Mouse (Mus musculus): ENCODE results near the gene S1pr2. TPM values are rescaled to one million over a fixed set of nuclear protein-coding genes. Genes with fewer than 3 reads are reported as not detected.

The S1pr2 gene
- 4.0 and 8.4 TPM in 2 replicates for polyA plus RNA-seq (2012; ENCODE audit: insufficient read depth, low replicate concordance)

GRCm38 (mm10) chr9:20976216-20976960 is at the start of gene S1pr2:
Gene S1pr2 (minus strand): TSS chr9:20976781.
- Histone ChIP-seq H3K4me3 (replicated peaks) (peak within 1 kb of the TSS; percentile 99), H3K9me3 (no peaks in the 10 kb centered on the region), H3K27me3 (replicated peaks) (no peaks in the 10 kb centered on the region), H3K36me3 (replicated peaks; ENCODE audit: low read length) (peaks cover 16% of the 10 kb centered on the region), H3K4me1 (peaks cover 81% of the 10 kb centered on the region)
- TF ChIP-seq GATA1 (IDR thresholded peaks at IDR 0.05; ENCODE audit: borderline replicate concordance, low read length) = no peak
- no peak for TF ChIP-seq FLI1 (IDR thresholded peaks at IDR 0.05; ENCODE audit: low read length)

GRCm38 (mm10) chr9:21025258-21025810 is 48.8 kb upstream of the S1pr2 start:
- Histone ChIP-seq H3K4me1 (peaks cover 42% of the 10 kb centered on the region), H3K4me3 (replicated peaks) (no peak overlapping the region), H3K27me3 (replicated peaks) (peaks cover 42% of the 10 kb centered on the region), H3K36me3 (replicated peaks; ENCODE audit: low read length) (peaks cover 31% of the 10 kb centered on the region), H3K9me3 (no peaks in the 10 kb centered on the region)
- TF ChIP-seq GATA1 (IDR thresholded peaks at IDR 0.05; ENCODE audit: borderline replicate concordance, low read length) = no peak
- TF ChIP-seq FLI1 (IDR thresholded peaks at IDR 0.05; ENCODE audit: low read length) = no peak

GRCm38 (mm10) chr9:21022726-21023125 is 46.1 kb upstream of the S1pr2 start:
- H3K36me3 ChIP-seq (replicated peaks; ENCODE audit: low read length) = peaks cover 35% of the 10 kb centered on the region
- no peaks in the 10 kb centered on the region for H3K9me3 ChIP-seq
- H3K4me1 ChIP-seq = peaks cover 19% of the 10 kb centered on the region
- H3K4me3 ChIP-seq (replicated peaks) = no peak overlapping the region
- no peak for TF ChIP-seq GATA1 (IDR thresholded peaks at IDR 0.05; ENCODE audit: borderline replicate concordance, low read length)
- TF ChIP-seq FLI1 (IDR thresholded peaks at IDR 0.05; ENCODE audit: low read length) = no peak
- peaks cover 48% of the 10 kb centered on the region for H3K27me3 ChIP-seq (replicated peaks)

- Histone ChIP-seq H3K4me1 (peaks cover 19% of the 10 kb centered on the region), H3K36me3 (replicated peaks; ENCODE audit: low read length) (peaks cover 32% of the 10 kb centered on the region), H3K4me3 (replicated peaks) (peak overlapping the region; percentile 48), H3K27me3 (replicated peaks) (peaks cover 50% of the 10 kb centered on the region), H3K9me3 (no peaks in the 10 kb centered on the region)
- no peak for TF ChIP-seq FLI1 (IDR thresholded peaks at IDR 0.05; ENCODE audit: low read length)
- TF ChIP-seq GATA1 (IDR thresholded peaks at IDR 0.05; ENCODE audit: borderline replicate concordance, low read length) = no peak
Measured at GRCm38 (mm10) chr9:21022288-21022687, 45.7 kb upstream of the S1pr2 start.

GRCm38 (mm10) chr9:21021363-21021762 is 44.8 kb upstream of the S1pr2 start:
- Histone ChIP-seq H3K9me3 (no peaks in the 10 kb centered on the region), H3K36me3 (replicated peaks; ENCODE audit: low read length) (peaks cover 24% of the 10 kb centered on the region), H3K27me3 (replicated peaks) (peaks cover 50% of the 10 kb centered on the region), H3K4me3 (replicated peaks) (no peak overlapping the region), H3K4me1 (peaks cover 25% of the 10 kb centered on the region)
- no peak for TF ChIP-seq GATA1 (IDR thresholded peaks at IDR 0.05; ENCODE audit: borderline replicate concordance, low read length)
- TF ChIP-seq FLI1 (IDR thresholded peaks at IDR 0.05; ENCODE audit: low read length) = no peak

- Histone ChIP-seq H3K36me3 (replicated peaks; ENCODE audit: low read length) (peaks cover 16% of the 10 kb centered on the region), H3K4me1 (peaks cover 49% of the 10 kb centered on the region), H3K4me3 (replicated peaks) (peak overlapping the region; percentile 73), H3K9me3 (no peaks in the 10 kb centered on the region), H3K27me3 (replicated peaks) (peaks cover 60% of the 10 kb centered on the region)
- no peak for TF ChIP-seq FLI1 (IDR thresholded peaks at IDR 0.05; ENCODE audit: low read length)
- no peak for TF ChIP-seq GATA1 (IDR thresholded peaks at IDR 0.05; ENCODE audit: borderline replicate concordance, low read length)
Measured at GRCm38 (mm10) chr9:21018600-21018999, 42.0 kb upstream of the S1pr2 start.

GRCm38 (mm10) chr9:21017177-21017575 is 40.6 kb upstream of the S1pr2 start:
- Histone ChIP-seq H3K4me1 (peaks cover 54% of the 10 kb centered on the region), H3K4me3 (replicated peaks) (peak overlapping the region; percentile 93)
- TF ChIP-seq FLI1 (IDR thresholded peaks at IDR 0.05; ENCODE audit: low read length) (no peak), GATA1 (IDR thresholded peaks at IDR 0.05; ENCODE audit: borderline replicate concordance, low read length) (no peak)

GRCm38 (mm10) chr9:21016331-21017176 is 40.0 kb upstream of the S1pr2 start:
- TF ChIP-seq FLI1 (IDR thresholded peaks at IDR 0.05; ENCODE audit: low read length) (no peak), GATA1 (IDR thresholded peaks at IDR 0.05; ENCODE audit: borderline replicate concordance, low read length) (no peak)
- Histone ChIP-seq H3K27me3 (replicated peaks) (peaks cover 50% of the 10 kb centered on the region), H3K36me3 (replicated peaks; ENCODE audit: low read length) (peaks cover 16% of the 10 kb centered on the region), H3K9me3 (no peaks in the 10 kb centered on the region), H3K4me3 (replicated peaks) (peak overlapping the region; percentile 93), H3K4me1 (peaks cover 55% of the 10 kb centered on the region)

More at GRCm38 (mm10) chr9:21017177-21017575, 40.6 kb upstream of the S1pr2 start:
- peaks cover 56% of the 10 kb centered on the region for H3K27me3 ChIP-seq (replicated peaks)
- peaks cover 16% of the 10 kb centered on the region for H3K36me3 ChIP-seq (replicated peaks; ENCODE audit: low read length)
- no peaks in the 10 kb centered on the region for H3K9me3 ChIP-seq

GRCm38 (mm10) chr9:21015571-21016130 is 39.1 kb upstream of the S1pr2 start, which contains the start of gene Icam1:
Gene Icam1 (plus strand): TSS chr9:21015985.
- Histone ChIP-seq H3K9me3 (no peaks in the 10 kb centered on the region), H3K4me1 (peaks cover 56% of the 10 kb centered on the region), H3K36me3 (replicated peaks; ENCODE audit: low read length) (peaks cover 10% of the 10 kb centered on the region), H3K4me3 (replicated peaks) (peak within 1 kb of the TSS; percentile 93), H3K27me3 (replicated peaks) (peaks cover 45% of the 10 kb centered on the region)
- TF ChIP-seq FLI1 (IDR thresholded peaks at IDR 0.05; ENCODE audit: low read length) (no peak), GATA1 (IDR thresholded peaks at IDR 0.05; ENCODE audit: borderline replicate concordance, low read length) (no peak)

Data from megakaryocyte, embryonic 14.5 days (primary cell).